10 mouse cellular contexts compared by ENCODE assay signal in genomic region chrX:73229288-73229687, GRCm38 (mm10). TPM values are rescaled to one million over a fixed set of nuclear protein-coding genes. Genes with fewer than 3 reads are reported as not detected.
DNase-seq lines count a peak whose midpoint lies in the region; ATAC-seq and TF ChIP-seq lines count a peak whose summit lies in the region.
"Had no signal": no experiment of that assay in that cellular context is flagged by ENCODE, and none has a peak within 500 bp of the region (broad histone marks: within the 10 kb centered on the region; RNA-seq: fewer than 3 reads in every experiment).

No protein-coding gene starts in this region.

- H3K27me3 ChIP-seq in heart, embryonic 15.5 days: no peaks in the 10 kb centered on the region
- no peaks in the 10 kb centered on the region for H3K27me3 ChIP-seq in G1E (ENCODE audit: insufficient read depth, low read length)
- no peaks in the 10 kb centered on the region for H3K27me3 ChIP-seq in forebrain, embryonic 16.5 days (replicated peaks; ENCODE audit: control insufficient read depth, insufficient read depth, low read length)

- 32% methylated on average over 3 of the region's 3 CpGs for WGBS in heart, embryonic 15.5 days
- 39% methylated on average over 3 of the region's 3 CpGs for WGBS in forebrain, embryonic 16.5 days
- WGBS in macrophage (ENCODE audit: missing documents): 51% methylated on average over 3 of the region's 3 CpGs

- H3K27ac ChIP-seq in heart, embryonic 15.5 days: 0 out of 2 replicates have a peak overlapping the region, but pooled peaks have one; percentile 96
- peak overlapping the region; percentile 95 for H3K27ac ChIP-seq in forebrain, embryonic 16.5 days (ENCODE audit: low read length)
- no peak overlapping the region for H3K27ac ChIP-seq in macrophage

- H3K4me1 ChIP-seq in heart, embryonic 15.5 days (replicated peaks): no peaks in the 10 kb centered on the region
- H3K4me1 ChIP-seq in G1E (ENCODE audit: insufficient read depth, low read depth, low read length): peaks cover 4% of the 10 kb centered on the region; the same call in 1 of the 2 replicates
- H3K4me1 ChIP-seq in forebrain, embryonic 16.5 days (replicated peaks; ENCODE audit: control insufficient read depth, insufficient read depth, low read length): peaks cover 3% of the 10 kb centered on the region; the same call in 1 of the 2 replicates

- peak overlapping the region; percentile 68 for H3K4me3 ChIP-seq in heart, embryonic 15.5 days
- peak overlapping the region; percentile 82 for H3K4me3 ChIP-seq in G1E (ENCODE audit: low read depth, low read length)
- H3K4me3 ChIP-seq in forebrain, embryonic 16.5 days (replicated peaks; ENCODE audit: low read length): peak overlapping the region; percentile 64
- H3K4me3 ChIP-seq in macrophage (ENCODE audit: inconsistent target): peak overlapping the region; percentile 31

- ATAC-seq in heart, embryonic 15.5 days (replicated peaks; ENCODE audit: insufficient number of reproducible peaks, insufficient read depth, low FRiP score, low read depth): no peak
- no peak for ATAC-seq in G1E (ENCODE audit: extremely low read depth, insufficient number of reproducible peaks, low FRiP score, poor library complexity, severe bottlenecking)
- ATAC-seq in forebrain, embryonic 16.5 days: no peak
- ATAC-seq in CD4-positive, CD25-positive, alpha-beta regulatory T cell, adult 4 months: no peak

- TF ChIP-seq CTCF in G1E (IDR thresholded peaks at IDR 0.05; ENCODE audit: low read depth, low read length): no peak

- H3K79me2 ChIP-seq in macrophage (ENCODE audit: inconsistent target): peaks cover 9% of the 10 kb centered on the region; the same call in 1 of the 2 replicates

- H3K4me2 ChIP-seq in heart, embryonic 15.5 days: peak overlapping the region; percentile 89
- H3K4me2 ChIP-seq in forebrain, embryonic 16.5 days (ENCODE audit: low read length): peak overlapping the region; percentile 71

- no peaks in the 10 kb centered on the region for H3K36me3 ChIP-seq in heart, embryonic 15.5 days
- H3K36me3 ChIP-seq in G1E (replicated peaks): no peaks in the 10 kb centered on the region
- no peaks in the 10 kb centered on the region for H3K36me3 ChIP-seq in forebrain, embryonic 16.5 days (ENCODE audit: control insufficient read depth, insufficient read depth)
- H3K36me3 ChIP-seq in macrophage (ENCODE audit: inconsistent target): no peaks in the 10 kb centered on the region

- DNase-seq in heart, postnatal 14 days: no peak
- DNase-seq in G1E (ENCODE audit: low spot score): no peak
- DNase-seq in gastrocnemius, postnatal 36 days: no peak
- no peak for DNase-seq in adipocyte (ENCODE audit: low spot score)

- intact Hi-C loops in heart, postnatal 14 days (cut with DNase I): loop anchor here (10.0 kb wide), 1 partner anchor 116 kb away; the partner anchor contains the start of gene Zfp275
- intact Hi-C loops in gastrocnemius, postnatal 36 days (cut with DNase I): no loop called here

- H3K9me3 ChIP-seq in heart, embryonic 15.5 days (replicated peaks): no peaks in the 10 kb centered on the region
- H3K9me3 ChIP-seq in G1E (replicated peaks): no peaks in the 10 kb centered on the region
- no peaks in the 10 kb centered on the region for H3K9me3 ChIP-seq in forebrain, embryonic 16.5 days (ENCODE audit: control insufficient read depth, low read length)

- peak overlapping the region; percentile 67 for H3K9ac ChIP-seq in heart, embryonic 15.5 days
- H3K9ac ChIP-seq in forebrain, embryonic 16.5 days (replicated peaks; ENCODE audit: low read depth, low read length): peak overlapping the region; percentile 80

RNA-seq across cellular contexts. Expression of gene F8a, which starts 1.2 kb away (rescaled TPM):
- polyA plus RNA-seq in heart, embryonic 15.5 days (2015; fragmentation: Nextera tagmentation; extraction: Ambion mirVana): 9.2 and 11.6 TPM in 2 replicates
- 1 to 10 TPM; 6.3 to 6.4 TPM for total RNA-seq in heart, postnatal 14 days (2021)
- total RNA-seq in G1E (2014; fragmentation: Nextera tagmentation) (2.0 and 2.3 TPM in 2 replicates), G1E (2017) (5.9 and 6.1 TPM in 2 replicates)
- polyA plus RNA-seq in G1E (2012) (14.7 and 18.2 TPM in 2 replicates), macrophage (2018) (1.2 to 3.4 TPM (median 2.6 TPM) in 3 replicates)
- 25.5 and 26.4 TPM in 2 replicates for polyA plus RNA-seq in forebrain, embryonic 16.5 days (2015; fragmentation: Nextera tagmentation; extraction: Ambion mirVana)
- 1 to 10 TPM in 6 of 26 experiments, under 1 TPM in 16, not detected in 4; 0.16 to 3.2 (median 0.70) TPM for total RNA-seq in macrophage (2018; cell fraction: chromatin; rRNA removed)
- total RNA-seq in macrophage (2018; cell fraction: cytosol; rRNA removed): 1 to 10 TPM in 25 of 26 experiments, under 1 TPM in 1; 0.86 to 4.9 (median 3.2) TPM
- 1 to 10 TPM in 19 of 26 experiments, under 1 TPM in 6, not detected in 1; 0.28 to 4.4 (median 1.4) TPM for total RNA-seq in macrophage (2018; cell fraction: nucleus; rRNA removed)
- total RNA-seq in gastrocnemius, postnatal 36 days (2021): 1 to 10 TPM; 4.9 to 6.6 TPM
- polyA plus RNA-seq in CD4-positive, CD25-positive, alpha-beta regulatory T cell, adult 4 months (2017; shearing (Covaris generic)): 1 to 10 TPM in 1 of 2 experiments, under 1 TPM in 1; 0.47 to 1.6 TPM

RNA-seq across cellular contexts. Expression of gene Xlr4c, which starts 13.6 kb away (rescaled TPM):
- polyA plus RNA-seq in heart, embryonic 15.5 days (2015; fragmentation: Nextera tagmentation; extraction: Ambion mirVana): 0.14 and 0.79 TPM in 2 replicates
- total RNA-seq in heart, postnatal 14 days (2021): 1 to 10 TPM in 1 of 2 experiments, not detected in 1; 1.2 TPM
- not detected in 2 replicates for total RNA-seq in G1E (2014; fragmentation: Nextera tagmentation)
- 0.33 TPM in 1 of 2 replicates, not detected in the other for total RNA-seq in G1E (2017)
- not detected in 2 replicates for polyA plus RNA-seq in G1E (2012)
- 0.20 TPM in 1 of 2 replicates, not detected in the other for polyA plus RNA-seq in forebrain, embryonic 16.5 days (2015; fragmentation: Nextera tagmentation; extraction: Ambion mirVana)
- total RNA-seq in macrophage (2018; cell fraction: chromatin; rRNA removed): 10 to 100 TPM in 2 of 26 experiments, 1 to 10 TPM in 24; 1.2 to 14.1 (median 4.4) TPM
- total RNA-seq in macrophage (2018; cell fraction: cytosol; rRNA removed): under 1 TPM; 0.16 to 0.62 (median 0.38) TPM
- 1 to 10 TPM in 25 of 26 experiments, not detected in 1; 1.3 to 6.4 (median 2.3) TPM for total RNA-seq in macrophage (2018; cell fraction: nucleus; rRNA removed)
- 0.25 to 0.36 TPM (median 0.29 TPM) in 3 replicates for polyA plus RNA-seq in macrophage (2018)
- total RNA-seq in gastrocnemius, postnatal 36 days (2021): under 1 TPM in 1 of 2 experiments, not detected in 1; 0.17 TPM
- 100 to 1,000 TPM; 102 to 135 TPM for polyA plus RNA-seq in CD4-positive, CD25-positive, alpha-beta regulatory T cell, adult 4 months (2017; shearing (Covaris generic))
- polyA plus RNA-seq: Patski had no signal

RNA-seq across cellular contexts. Expression of gene Xlr4b, which starts 15.2 kb away (rescaled TPM):
- 0.96 and 2.8 TPM in 2 replicates for polyA plus RNA-seq in heart, embryonic 15.5 days (2015; fragmentation: Nextera tagmentation; extraction: Ambion mirVana)
- total RNA-seq in heart, postnatal 14 days (2021): 1 to 10 TPM in 1 of 2 experiments, under 1 TPM in 1; 0.36 to 1.4 TPM
- total RNA-seq in G1E (2014; fragmentation: Nextera tagmentation) (not detected in 2 replicates), G1E (2017) (0.11 TPM in 1 of 2 replicates, not detected in the other)
- polyA plus RNA-seq in G1E (2012) (not detected in 2 replicates), macrophage (2018) (3.1 to 6.6 TPM (median 5.2 TPM) in 3 replicates)
- polyA plus RNA-seq in forebrain, embryonic 16.5 days (2015; fragmentation: Nextera tagmentation; extraction: Ambion mirVana): 0.46 and 0.55 TPM in 2 replicates
- 10 to 100 TPM in 23 of 26 experiments, 1 to 10 TPM in 3; 4.9 to 25.9 (median 13.8) TPM for total RNA-seq in macrophage (2018; cell fraction: chromatin; rRNA removed)
- 1 to 10 TPM in 25 of 26 experiments, under 1 TPM in 1; 0.87 to 3.8 (median 2.8) TPM for total RNA-seq in macrophage (2018; cell fraction: cytosol; rRNA removed)
- 10 to 100 TPM in 5 of 26 experiments, 1 to 10 TPM in 21; 2.7 to 18.9 (median 8.4) TPM for total RNA-seq in macrophage (2018; cell fraction: nucleus; rRNA removed)
- under 1 TPM in 1 of 2 experiments, not detected in 1; 0.26 TPM for total RNA-seq in gastrocnemius, postnatal 36 days (2021)
- 100 to 1,000 TPM; 164 to 182 TPM for polyA plus RNA-seq in CD4-positive, CD25-positive, alpha-beta regulatory T cell, adult 4 months (2017; shearing (Covaris generic))
- polyA plus RNA-seq: Patski had no signal

RNA-seq across cellular contexts. Expression of gene Xlr3c, which starts 35.9 kb away (rescaled TPM):
- polyA plus RNA-seq in heart, embryonic 15.5 days (2015; fragmentation: Nextera tagmentation; extraction: Ambion mirVana): not detected in 2 replicates
- not detected for total RNA-seq in heart, postnatal 14 days (2021)
- total RNA-seq in G1E (2014; fragmentation: Nextera tagmentation) (not detected in 2 replicates), G1E (2017) (0.16 TPM in 1 of 2 replicates, not detected in the other)
- polyA plus RNA-seq in G1E (2012) (not detected in 2 replicates), macrophage (2018) (not detected in 3 replicates)
- not detected in 2 replicates for polyA plus RNA-seq in forebrain, embryonic 16.5 days (2015; fragmentation: Nextera tagmentation; extraction: Ambion mirVana)
- not detected for total RNA-seq in macrophage (2018; cell fraction: chromatin; rRNA removed)
- total RNA-seq in macrophage (2018; cell fraction: cytosol; rRNA removed): not detected
- total RNA-seq in macrophage (2018; cell fraction: nucleus; rRNA removed): not detected
- total RNA-seq in gastrocnemius, postnatal 36 days (2021): not detected
- polyA plus RNA-seq in CD4-positive, CD25-positive, alpha-beta regulatory T cell, adult 4 months (2017; shearing (Covaris generic)): not detected
- total RNA-seq: hematopoietic stem cell, adult 5-6 weeks had no signal
- polyA plus RNA-seq: Patski had no signal

RNA-seq across cellular contexts. Expression of gene Xlr3b, which starts 37.3 kb away (rescaled TPM):
- polyA plus RNA-seq in heart, embryonic 15.5 days (2015; fragmentation: Nextera tagmentation; extraction: Ambion mirVana): 6.0 and 6.8 TPM in 2 replicates
- total RNA-seq in heart, postnatal 14 days (2021): 1 to 10 TPM in 1 of 2 experiments, under 1 TPM in 1; 0.19 to 3.5 TPM
- not detected in 2 replicates for total RNA-seq in G1E (2014; fragmentation: Nextera tagmentation)
- total RNA-seq in G1E (2017): 0.11 TPM in 1 of 2 replicates, not detected in the other
- not detected in 2 replicates for polyA plus RNA-seq in G1E (2012)
- 12.2 and 13.6 TPM in 2 replicates for polyA plus RNA-seq in forebrain, embryonic 16.5 days (2015; fragmentation: Nextera tagmentation; extraction: Ambion mirVana)
- total RNA-seq in macrophage (2018; cell fraction: chromatin; rRNA removed): 10 to 100 TPM in 22 of 26 experiments, 1 to 10 TPM in 4; 7.2 to 20.1 (median 13.5) TPM
- total RNA-seq in macrophage (2018; cell fraction: cytosol; rRNA removed): 1 to 10 TPM in 12 of 26 experiments, under 1 TPM in 14; 0.58 to 2.0 (median 0.95) TPM
- 10 to 100 TPM in 12 of 26 experiments, 1 to 10 TPM in 14; 4.0 to 18.2 (median 9.8) TPM for total RNA-seq in macrophage (2018; cell fraction: nucleus; rRNA removed)
- 1.6 to 2.5 TPM (median 1.8 TPM) in 3 replicates for polyA plus RNA-seq in macrophage (2018)
- total RNA-seq in gastrocnemius, postnatal 36 days (2021): 1 to 10 TPM in 1 of 2 experiments, under 1 TPM in 1; 0.33 to 4.2 TPM
- 10 to 100 TPM; 12.5 to 22.5 TPM for polyA plus RNA-seq in CD4-positive, CD25-positive, alpha-beta regulatory T cell, adult 4 months (2017; shearing (Covaris generic))
- polyA plus RNA-seq: Patski had no signal

Comparison
In these comparisons a context has a peak if more than half of its experiments do, and no peak if none do; other contexts are left out.
1. H3K4me3 ChIP-seq: peak in every context shown above with its lines; median percentile 82 in G1E; 68 in heart, embryonic 15.5 days; 64 in forebrain, embryonic 16.5 days; 31 in macrophage.
2. RNA of gene Xlr4c, which starts 13.6 kb away (polyA plus RNA-seq): 102 to 135 TPM in CD4-positive, CD25-positive, alpha-beta regulatory T cell, adult 4 months; 0.25 to 0.36 TPM in macrophage, 0.20 TPM in forebrain, embryonic 16.5 days, 0.14 to 0.79 TPM in heart, embryonic 15.5 days and not detected in G1E; every median in the first group is over 10 times any median in the second.
3. RNA of gene Xlr4b, which starts 15.2 kb away (polyA plus RNA-seq): 164 to 182 TPM in CD4-positive, CD25-positive, alpha-beta regulatory T cell, adult 4 months; 3.1 to 6.6 TPM in macrophage, 0.96 to 2.8 TPM in heart, embryonic 15.5 days, 0.46 to 0.55 TPM in forebrain, embryonic 16.5 days and not detected in G1E; every median in the first group is over 10 times any median in the second.